Mouse (Mus musculus) skeletal muscle tissue, adult 2 months (tissue): ENCODE results near the gene Nptn.

ENCODE experiments used
- DNase-seq: peaks from one replicate; pipeline ENCODE4 v3.0.0-alpha.2; 2012; ENCODE audit warnings: low read depth, low spot score

The Nptn gene

DNA sequence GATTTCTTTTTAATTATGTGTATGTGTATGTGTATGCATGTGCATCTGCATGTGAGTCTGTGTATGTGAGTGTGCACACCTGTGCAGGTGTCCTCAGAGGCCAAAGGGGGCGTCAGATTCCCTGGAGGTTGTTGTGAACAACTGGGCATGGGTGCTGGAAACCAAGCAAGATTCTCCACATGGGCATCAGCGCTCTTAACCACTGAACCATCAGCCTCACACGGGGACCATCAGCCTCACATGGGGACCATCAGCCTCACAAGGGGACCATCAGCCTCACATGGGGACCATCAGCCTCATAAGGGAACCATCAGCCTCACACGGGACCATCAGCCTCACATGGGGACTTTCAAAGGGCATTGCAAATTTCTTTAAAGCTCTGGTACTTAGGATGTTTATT is 108.7 kb downstream of the Nptn start:
- no peak for DNase-seq

- no peak for DNase-seq
These were observed 109.4 kb downstream of the Nptn start for GRCm38 (mm10) chr9:58691471-58691870.

- DNase-seq = no peak
These were observed 116.4 kb downstream of the Nptn start for GRCm38 (mm10) chr9:58698486-58698885.

GRCm38 (mm10) chr9:58701751-58702150 is 119.7 kb downstream of the Nptn start:
- DNase-seq = no peak

GRCm38 (mm10) chr9:58703766-58704165 is 121.7 kb downstream of the Nptn start:
- no peak for DNase-seq

GRCm38 (mm10) chr9:58706024-58706423 is 124.0 kb downstream of the Nptn start:
- DNase-seq = no peak
